Mouse (Mus musculus) forebrain, embryonic 12.5 days (tissue): Measurements from ENCODE around the gene Itpr3. TPM values are rescaled to one million over a fixed set of nuclear protein-coding genes. Genes with fewer than 3 reads are reported as not detected.

ENCODE experiments used
- ATAC-seq: fragments of 200-750 bp; cut with Nextera tagmentation; 2 replicates; pipeline ENCODE4 v1.8.0; 2017; ENCODE audit warnings: moderate TSS enrichment; ENCODE audit not compliant: low FRiP score
- H3K27ac ChIP-seq: fragments of 300-500 bp; sonication (generic); 2 replicates; pipeline ENCODE4 v1.5.1; 2016; ENCODE audit warnings: mild to moderate bottlenecking
- H3K27me3 ChIP-seq: fragments of 300-500 bp; sonication (generic); 2 replicates; pipeline ENCODE4 v1.6.1; 2016; ENCODE audit warnings: mild to moderate bottlenecking
- H3K36me3 ChIP-seq: fragments of 300-500 bp; sonication (generic); replicated peaks from 2 replicates; pipeline ENCODE4 v1.6.1; 2016; ENCODE audit warnings: mild to moderate bottlenecking
- H3K4me1 ChIP-seq: fragments of 300-500 bp; sonication (generic); 2 replicates; pipeline ENCODE4 v1.6.1; 2016
- H3K4me2 ChIP-seq: fragments of 300-500 bp; sonication (generic); 2 replicates; pipeline ENCODE4 v1.6.1; 2016; ENCODE audit warnings: mild to moderate bottlenecking, moderate library complexity
- H3K4me3 ChIP-seq: fragments of 300-500 bp; sonication (generic); replicated peaks from 2 replicates; pipeline ENCODE4 v1.5.1; 2016; ENCODE audit warnings: mild to moderate bottlenecking
- H3K9ac ChIP-seq: fragments of 300-500 bp; sonication (generic); 2 replicates; pipeline ENCODE4 v1.6.1; 2016; ENCODE audit warnings: mild to moderate bottlenecking
- H3K9me3 ChIP-seq: fragments of 300-500 bp; sonication (generic); 2 replicates; pipeline ENCODE4 v1.6.1; 2016
- WGBS: fragments of 180-500 bp; shearing (Covaris S2); methylation state at CpG from one replicate; pipeline ENCODE4 v1.1.7; 2016; 5-methylcytosine and 5-hydroxymethylcytosine counted together
- polyA plus RNA-seq: library from polyadenylated mRNA; unstranded; fragments of >200 nt; fragmentation: Nextera tagmentation; extraction: Ambion mirVana; gene quantifications from 2 replicates; pipeline ENCODE4 v1.2.1, GENCODE M21; 2016

Itpr3 gene
- polyA plus RNA-seq, 1 experiment from 2014 or later, result 1.6 TPM

GRCm38 (mm10) chr17:27040304-27041045 lies 16.6 kb upstream of the Itpr3 start:
- ATAC-seq, result peak; percentile 33; the same call in 1 of the 2 replicates
- no peak overlapping the region for H3K4me3 ChIP-seq

GRCm38 (mm10) chr17:27041046-27041786 lies 15.9 kb upstream of the Itpr3 start:
- WGBS, result 36% methylated on average over 13 of the region's 13 CpGs
- Histone ChIP-seq H3K4me3 (no peak overlapping the region), H3K9me3 (no peaks in the 10 kb centered on the region), H3K36me3 (no peaks in the 10 kb centered on the region), H3K27me3 (peaks cover 9% of the 10 kb centered on the region; the same call in 1 of the 2 replicates), H3K4me2 (no peak overlapping the region), H3K27ac (no peak overlapping the region), H3K9ac (peak overlapping the region; percentile 25; the same call in 1 of the 2 replicates), H3K4me1 (peaks cover 30% of the 10 kb centered on the region)
- ATAC-seq, result no peak

More at GRCm38 (mm10) chr17:27040304-27041045, 16.6 kb upstream of the Itpr3 start:
- WGBS, result 11% methylated on average over 20 of the region's 20 CpGs
- H3K27me3 ChIP-seq, result peaks cover 9% of the 10 kb centered on the region; the same call in 1 of the 2 replicates
- no peaks in the 10 kb centered on the region for H3K36me3 ChIP-seq
- peak overlapping the region; percentile 42 for H3K4me2 ChIP-seq
- H3K9ac ChIP-seq, result peak overlapping the region; percentile 25; the same call in 1 of the 2 replicates
- H3K9me3 ChIP-seq, result no peaks in the 10 kb centered on the region
- peak overlapping the region; percentile 69 for H3K27ac ChIP-seq
- H3K4me1 ChIP-seq, result peaks cover 30% of the 10 kb centered on the region

- no peak overlapping the region for H3K4me2 ChIP-seq
- H3K4me3 ChIP-seq, result no peak overlapping the region
- no peak for ATAC-seq
- WGBS, result 89% methylated on average over 2 of the region's 2 CpGs
- peaks cover 30% of the 10 kb centered on the region for H3K4me1 ChIP-seq
- no peak overlapping the region for H3K27ac ChIP-seq
- H3K36me3 ChIP-seq, result no peaks in the 10 kb centered on the region
- peaks cover 9% of the 10 kb centered on the region; the same call in 1 of the 2 replicates for H3K27me3 ChIP-seq
- H3K9ac ChIP-seq, result no peak overlapping the region
- no peaks in the 10 kb centered on the region for H3K9me3 ChIP-seq
These were observed 15.4 kb upstream of the Itpr3 start for GRCm38 (mm10) chr17:27041787-27042055.

- no peak overlapping the region for H3K4me2 ChIP-seq
- H3K9ac ChIP-seq, result no peak overlapping the region
- no peaks in the 10 kb centered on the region for H3K36me3 ChIP-seq
- peaks cover 30% of the 10 kb centered on the region for H3K4me1 ChIP-seq
- ATAC-seq, result no peak
- H3K4me3 ChIP-seq, result no peak overlapping the region
- H3K27me3 ChIP-seq, result peaks cover 9% of the 10 kb centered on the region; the same call in 1 of the 2 replicates
- WGBS, result 70% methylated on average over 6 of the region's 6 CpGs
- no peaks in the 10 kb centered on the region for H3K9me3 ChIP-seq
- no peak overlapping the region for H3K27ac ChIP-seq
These were observed 14.3 kb upstream of the Itpr3 start for GRCm38 (mm10) chr17:27042840-27043239.

- 92% methylated on average over 6 of the region's 6 CpGs for WGBS
- peaks cover 15% of the 10 kb centered on the region for H3K4me1 ChIP-seq
- H3K9me3 ChIP-seq, result no peaks in the 10 kb centered on the region
- H3K4me2 ChIP-seq, result no peak overlapping the region
- H3K27me3 ChIP-seq, result peaks cover 6% of the 10 kb centered on the region; the same call in 1 of the 2 replicates
- H3K9ac ChIP-seq, result no peak overlapping the region
- H3K36me3 ChIP-seq, result no peaks in the 10 kb centered on the region
- no peak for ATAC-seq
- no peak overlapping the region for H3K4me3 ChIP-seq
- no peak overlapping the region for H3K27ac ChIP-seq
These were observed 11.9 kb upstream of the Itpr3 start for GRCm38 (mm10) chr17:27045164-27045563.

GRCm38 (mm10) chr17:27047762-27048444 lies 9.2 kb upstream of the Itpr3 start:
- no peak overlapping the region for H3K4me3 ChIP-seq
- no peak overlapping the region for H3K27ac ChIP-seq
- peaks cover 4% of the 10 kb centered on the region; the same call in 1 of the 2 replicates for H3K4me1 ChIP-seq
- H3K9ac ChIP-seq, result no peak overlapping the region
- no peaks in the 10 kb centered on the region for H3K27me3 ChIP-seq
- H3K9me3 ChIP-seq, result no peaks in the 10 kb centered on the region
- 79% methylated on average over 14 of the region's 14 CpGs for WGBS
- no peak for ATAC-seq
- H3K4me2 ChIP-seq, result no peak overlapping the region
- no peaks in the 10 kb centered on the region for H3K36me3 ChIP-seq

GRCm38 (mm10) chr17:27048445-27049239 lies 8.5 kb upstream of the Itpr3 start:
- Histone ChIP-seq H3K4me3 (no peak overlapping the region), H3K9me3 (no peaks in the 10 kb centered on the region), H3K36me3 (no peaks in the 10 kb centered on the region), H3K9ac (no peak overlapping the region), H3K27ac (0 out of 2 replicates have a peak overlapping the region, but pooled peaks have one; percentile 13), H3K4me1 (peaks cover 4% of the 10 kb centered on the region; the same call in 1 of the 2 replicates), H3K27me3 (peaks cover 3% of the 10 kb centered on the region; the same call in 1 of the 2 replicates), H3K4me2 (no peak overlapping the region)
- ATAC-seq, result no peak
- 74% methylated on average over 14 of the region's 14 CpGs for WGBS

GRCm38 (mm10) chr17:27050853-27051252 lies 6.3 kb upstream of the Itpr3 start:
- 63% methylated on average over 5 of the region's 5 CpGs for WGBS
- H3K27ac ChIP-seq, result no peak overlapping the region

GRCm38 (mm10) chr17:27051514-27051913 lies 5.6 kb upstream of the Itpr3 start:
- no peak for ATAC-seq
- Histone ChIP-seq H3K27ac (no peak overlapping the region), H3K36me3 (no peaks in the 10 kb centered on the region), H3K4me3 (no peak overlapping the region), H3K4me2 (no peak overlapping the region), H3K9ac (no peak overlapping the region), H3K4me1 (peaks cover 4% of the 10 kb centered on the region; the same call in 1 of the 2 replicates), H3K9me3 (no peaks in the 10 kb centered on the region), H3K27me3 (peaks cover 26% of the 10 kb centered on the region)
- 32% methylated on average over 11 of the region's 11 CpGs for WGBS

More at GRCm38 (mm10) chr17:27050853-27051252, 6.3 kb upstream of the Itpr3 start:
- H3K4me3 ChIP-seq, result no peak overlapping the region
- H3K36me3 ChIP-seq, result no peaks in the 10 kb centered on the region
- H3K4me2 ChIP-seq, result no peak overlapping the region
- no peak overlapping the region for H3K9ac ChIP-seq
- ATAC-seq, result no peak
- no peaks in the 10 kb centered on the region for H3K9me3 ChIP-seq
- H3K27me3 ChIP-seq, result peaks cover 20% of the 10 kb centered on the region
- H3K4me1 ChIP-seq, result peaks cover 4% of the 10 kb centered on the region; the same call in 1 of the 2 replicates

- ATAC-seq, result no peak
- H3K36me3 ChIP-seq, result no peaks in the 10 kb centered on the region
- peak overlapping the region; percentile 16; the same call in 1 of the 2 replicates for H3K4me3 ChIP-seq
- no peak overlapping the region for H3K27ac ChIP-seq
- H3K4me2 ChIP-seq, result peak overlapping the region; percentile 73
- no peak overlapping the region for H3K9ac ChIP-seq
- H3K4me1 ChIP-seq, result peaks cover 15% of the 10 kb centered on the region
- peaks cover 71% of the 10 kb centered on the region for H3K27me3 ChIP-seq
- H3K9me3 ChIP-seq, result no peaks in the 10 kb centered on the region
- WGBS, result 1% methylated on average over 13 of the region's 13 CpGs
These were observed 934 bp upstream of the Itpr3 start for GRCm38 (mm10) chr17:27056170-27056569.

- H3K27ac ChIP-seq, result no peak overlapping the region
- H3K4me1 ChIP-seq, result peaks cover 11% of the 10 kb centered on the region
- no peaks in the 10 kb centered on the region for H3K9me3 ChIP-seq
- under 1% methylated on average over 24 of the region's 24 CpGs for WGBS
- peak overlapping the region; percentile 73 for H3K4me2 ChIP-seq
- ATAC-seq, result no peak
- H3K4me3 ChIP-seq, result peak overlapping the region; percentile 43
- no peaks in the 10 kb centered on the region for H3K36me3 ChIP-seq
- peak overlapping the region; percentile 38 for H3K9ac ChIP-seq
- H3K27me3 ChIP-seq, result peaks cover 71% of the 10 kb centered on the region
These were observed 482 bp downstream of the Itpr3 start for GRCm38 (mm10) chr17:27057517-27058055.
